Mouse (Mus musculus) cerebellum, adult 2 months (tissue): ENCODE data around the gene Acadm.

ENCODE experiments used
- CTCF ChIP-seq: fragments of 200-500 bp; IDR thresholded peaks from 2 replicates; pipeline ENCODE4 v1.5.1; 2011; ENCODE audit warnings: low read depth, mild to moderate bottlenecking, control low read depth, low read length, moderate library complexity, borderline replicate concordance; ENCODE audit not compliant: insufficient read depth
- POLR2A ChIP-seq: fragments of 200-500 bp; IDR thresholded peaks from 2 replicates; pipeline ENCODE4 v1.6.1; 2011; ENCODE audit warnings: low read length, control low read depth, borderline replicate concordance; ENCODE audit not compliant: insufficient read depth

DNA sequence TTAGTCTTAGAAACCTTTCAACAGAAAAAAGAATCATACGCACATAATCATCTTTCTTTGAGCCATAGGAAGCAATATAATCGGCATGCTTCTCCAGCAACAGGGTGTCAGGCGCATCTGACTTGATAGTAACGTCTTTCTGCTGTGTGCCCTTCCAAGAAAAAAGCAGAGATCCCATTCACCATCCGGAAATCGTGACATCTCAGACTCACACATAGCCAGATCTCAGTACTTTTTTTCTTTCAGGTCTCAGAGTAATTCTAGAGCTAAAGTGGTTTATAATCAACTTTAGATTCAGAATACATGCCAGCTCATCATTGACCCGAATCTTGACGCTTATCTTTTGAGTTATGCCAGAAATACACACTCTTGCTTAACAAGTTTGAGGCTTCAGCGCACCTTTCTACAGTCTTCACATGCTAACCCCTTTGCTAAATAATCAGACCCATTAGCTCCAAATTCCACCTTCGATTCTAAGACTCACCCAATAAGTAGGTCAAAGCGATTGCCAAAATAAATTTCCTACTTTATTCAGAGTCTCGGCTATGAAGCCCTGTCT lies 32.5 kb downstream of the Acadm start:
- TF ChIP-seq CTCF (no peak), POLR2A (no peak)
